Mouse (Mus musculus) NIH3T3 (cell line): Measurements from ENCODE around the gene Gpc5.
A peak's percentile ranks its signal among the peaks of the same experiment; 100 is the strongest.
"Not testable (repeated sequence)": the region's sequence is repeated elsewhere in the genome, so short reads cannot be mapped to it uniquely, and the experiment has no call there.

Experiments
- DNase-seq: peaks from one replicate; pipeline ENCODE4 v3.0.0-alpha.2; 2012; ENCODE audit warnings: low read depth

The Gpc5 gene

GRCm38 (mm10) chr14:115092081-115092480 is at the start of gene Gpc5:
Gpc5 (plus strand) TSS chr14:115092215.
- no peak for DNase-seq

DNA sequence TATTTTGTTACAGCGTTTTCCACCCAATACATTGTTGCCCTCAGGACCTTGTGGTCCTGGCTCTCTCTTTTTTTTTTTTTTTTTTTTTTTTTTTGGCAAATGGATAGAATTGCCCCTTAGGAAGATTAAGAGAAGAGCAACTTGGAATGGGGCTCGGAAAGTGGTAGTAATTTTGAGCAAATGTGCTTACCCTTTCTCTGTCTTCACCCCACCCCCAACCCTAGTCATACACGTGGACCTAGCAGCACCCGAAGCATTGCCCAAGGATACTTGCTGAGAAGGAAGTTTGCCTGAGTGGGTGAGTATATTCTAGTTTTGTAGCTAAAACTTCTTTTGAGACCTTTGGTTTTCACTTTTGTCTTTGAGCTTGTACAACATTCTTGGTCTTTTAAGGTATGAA is 49.4 kb upstream of the Gpc5 start:
- DNase-seq = peak; percentile 36

DNA sequence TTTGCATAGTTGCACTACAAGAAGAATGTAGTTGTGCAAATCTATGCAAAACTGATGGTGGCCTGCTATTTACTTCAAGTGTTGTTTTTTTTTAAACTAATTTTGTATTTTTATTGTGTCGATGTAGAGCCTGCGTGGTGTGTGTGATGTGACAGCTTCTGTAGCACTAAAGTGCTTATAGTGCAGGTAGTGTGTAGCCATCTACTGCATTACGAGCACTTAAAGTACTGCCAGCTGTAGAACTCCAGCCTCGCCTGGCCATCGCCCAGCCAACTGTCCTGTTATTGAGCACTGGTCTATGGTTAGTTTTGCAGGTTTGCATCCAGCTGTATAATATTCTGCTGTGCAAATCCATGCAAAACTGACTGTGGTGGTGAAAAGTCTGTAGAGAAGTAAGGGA is 48.0 kb upstream of the Gpc5 start:
- no peak for DNase-seq

DNA sequence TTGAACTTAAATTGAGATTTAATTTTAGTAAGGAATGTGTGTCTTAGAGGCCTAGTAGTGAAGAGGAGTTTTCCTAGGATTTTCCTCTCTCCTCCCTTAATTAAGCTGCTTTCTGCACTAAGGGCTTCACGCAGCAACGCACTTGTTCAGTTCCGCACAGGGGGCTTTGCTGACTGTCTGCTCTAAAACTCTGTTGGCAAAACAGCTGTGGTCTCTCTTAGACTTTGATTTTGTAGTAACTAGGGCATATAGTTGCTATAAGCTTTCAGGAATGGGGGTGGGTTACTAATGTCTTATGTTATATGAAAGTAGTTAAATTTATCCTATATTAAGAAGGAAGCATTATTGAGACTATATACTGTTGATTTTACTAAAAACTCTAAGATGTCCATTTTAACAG is 46.3 kb upstream of the Gpc5 start:
- no peak for DNase-seq

- no peak for DNase-seq
Measured at GRCm38 (mm10) chr14:115047316-115047715, 44.7 kb upstream of the Gpc5 start.

GRCm38 (mm10) chr14:115047990-115048862 is 43.8 kb upstream of the Gpc5 start:
- DNase-seq = no peak

DNA sequence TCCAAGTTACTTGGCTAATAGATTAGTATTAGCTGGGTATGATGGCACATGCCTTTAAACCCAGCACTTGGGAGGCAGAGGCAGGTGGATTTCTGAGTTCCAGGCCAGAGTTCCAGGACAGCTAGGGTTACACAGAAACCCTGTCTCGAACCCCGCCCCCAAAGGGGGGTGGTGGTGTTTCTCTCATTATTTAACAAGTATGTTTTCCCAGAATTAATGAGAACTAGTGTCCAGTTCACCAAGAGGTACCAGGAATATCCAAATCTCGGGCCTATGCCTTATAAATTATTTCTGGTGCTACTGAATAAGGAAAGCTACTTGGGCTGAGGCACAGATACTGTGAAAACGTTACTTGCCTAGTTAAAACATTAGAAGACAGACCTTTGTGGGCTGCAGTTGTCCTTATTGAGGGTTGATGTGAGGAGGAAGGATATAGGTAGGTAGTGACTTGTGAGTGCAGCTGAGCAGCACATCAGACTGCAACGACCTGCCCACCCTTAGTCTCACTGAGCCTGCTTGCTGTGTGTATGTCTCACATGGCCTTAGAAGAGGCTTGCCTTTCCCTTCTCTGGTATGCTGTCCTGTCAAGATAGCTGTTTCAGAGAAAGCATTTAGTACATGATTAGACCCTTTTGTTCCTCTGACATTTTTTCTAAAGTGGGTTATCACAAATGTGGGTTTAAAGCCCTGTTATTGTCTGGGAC is 43.0 kb upstream of the Gpc5 start:
- DNase-seq = no peak

- DNase-seq = no peak
Measured at GRCm38 (mm10) chr14:115049831-115050230, 42.2 kb upstream of the Gpc5 start.

DNA sequence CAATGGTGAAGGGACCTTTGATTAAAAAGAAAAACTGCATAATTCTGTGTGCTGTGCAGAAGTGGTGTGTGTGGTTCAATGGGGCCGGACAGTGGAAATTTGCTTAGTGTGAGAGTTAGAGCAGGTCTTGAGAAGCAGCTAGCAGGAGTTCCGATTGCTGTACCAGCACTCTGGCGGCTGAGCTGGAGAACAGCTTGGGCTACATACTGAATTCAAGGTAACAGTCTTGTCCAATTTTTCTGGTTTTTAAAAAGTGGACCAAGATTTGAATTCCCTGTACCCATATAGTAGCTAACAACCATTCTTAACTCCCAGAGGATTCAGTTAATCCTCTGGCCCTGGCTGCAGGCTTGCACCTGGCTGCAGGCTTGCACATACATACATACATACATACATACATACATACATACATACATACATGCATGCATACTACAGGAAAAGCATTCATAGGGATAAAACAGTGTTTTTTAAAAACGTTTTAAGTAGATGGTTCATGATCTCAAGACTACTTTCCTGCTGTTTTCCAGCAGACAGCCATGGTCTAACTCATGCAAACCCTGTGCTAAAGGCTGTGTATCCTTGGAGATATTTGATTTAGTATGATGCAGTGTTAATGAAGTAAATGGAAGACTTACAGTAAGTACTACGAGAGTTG is 40.8 kb upstream of the Gpc5 start:
- no peak for DNase-seq

DNA sequence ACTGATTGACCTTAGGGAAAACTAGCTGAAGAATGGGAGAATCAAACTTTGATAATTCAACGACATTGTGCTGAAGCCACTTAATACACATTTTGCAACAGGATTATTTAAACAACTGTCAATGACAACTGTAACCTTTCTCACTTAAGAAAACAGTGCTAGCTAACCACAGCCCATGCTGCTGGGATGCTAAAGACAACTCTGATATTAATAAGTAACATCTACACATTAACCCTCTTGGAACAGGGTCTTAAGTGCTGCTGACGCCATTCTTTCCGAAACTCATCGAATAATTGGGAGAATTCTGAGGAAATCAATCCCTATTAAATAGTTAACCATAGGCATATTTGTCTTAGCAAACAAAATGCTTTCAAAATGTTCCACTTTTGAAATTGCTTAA is 39.6 kb upstream of the Gpc5 start:
- DNase-seq = no peak

GRCm38 (mm10) chr14:115054252-115054651 is 37.8 kb upstream of the Gpc5 start:
- DNase-seq = no peak

GRCm38 (mm10) chr14:115057524-115057923 is 34.5 kb upstream of the Gpc5 start:
- DNase-seq = no peak

GRCm38 (mm10) chr14:115066164-115066563 is 25.9 kb upstream of the Gpc5 start:
- not testable (repeated sequence) for DNase-seq

- peak; percentile 47 for DNase-seq
Measured at GRCm38 (mm10) chr14:115070534-115070933, 21.5 kb upstream of the Gpc5 start.

- no peak for DNase-seq
Measured at GRCm38 (mm10) chr14:115077340-115077739, 14.7 kb upstream of the Gpc5 start.

GRCm38 (mm10) chr14:115078064-115078463 is 14.0 kb upstream of the Gpc5 start:
- no peak for DNase-seq

DNA sequence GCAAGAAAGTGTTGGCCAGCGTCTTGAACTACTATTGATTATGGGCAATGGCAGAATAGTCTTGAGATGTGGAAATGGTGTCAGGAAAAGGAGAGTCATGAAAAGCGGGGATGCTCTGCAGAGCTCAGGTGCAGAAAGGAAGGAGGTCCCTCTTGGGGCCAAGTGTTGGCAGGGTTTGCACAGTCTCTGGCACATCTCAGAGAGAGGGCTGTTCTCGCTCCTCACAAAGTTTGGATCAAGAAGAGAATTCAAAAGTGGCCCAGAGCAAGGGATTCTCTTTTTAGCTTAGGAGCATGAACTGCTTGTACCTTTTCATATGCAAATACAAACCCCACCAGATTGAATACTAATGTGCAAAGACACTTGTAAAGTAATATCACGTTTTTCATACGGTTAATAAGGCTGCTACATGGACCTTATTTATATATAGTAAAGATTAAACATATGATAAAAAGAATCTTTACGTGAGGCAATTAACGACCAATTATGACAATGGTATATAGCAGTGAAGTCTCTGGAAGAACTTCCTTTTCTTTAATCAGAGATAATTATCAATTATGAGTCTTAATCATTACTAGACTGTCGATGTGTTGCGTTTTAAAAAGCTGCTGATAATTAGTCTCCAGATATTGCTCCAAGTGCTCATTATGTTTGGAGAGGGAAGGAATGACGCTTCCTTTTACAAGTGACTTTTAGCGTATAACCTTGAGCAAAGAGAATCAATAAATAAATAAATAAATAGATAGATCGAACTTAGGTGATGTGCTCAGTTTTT is 10.1 kb upstream of the Gpc5 start:
- no peak for DNase-seq

- DNase-seq = no peak
Measured at GRCm38 (mm10) chr14:115090516-115090915, 1.5 kb upstream of the Gpc5 start.

DNA sequence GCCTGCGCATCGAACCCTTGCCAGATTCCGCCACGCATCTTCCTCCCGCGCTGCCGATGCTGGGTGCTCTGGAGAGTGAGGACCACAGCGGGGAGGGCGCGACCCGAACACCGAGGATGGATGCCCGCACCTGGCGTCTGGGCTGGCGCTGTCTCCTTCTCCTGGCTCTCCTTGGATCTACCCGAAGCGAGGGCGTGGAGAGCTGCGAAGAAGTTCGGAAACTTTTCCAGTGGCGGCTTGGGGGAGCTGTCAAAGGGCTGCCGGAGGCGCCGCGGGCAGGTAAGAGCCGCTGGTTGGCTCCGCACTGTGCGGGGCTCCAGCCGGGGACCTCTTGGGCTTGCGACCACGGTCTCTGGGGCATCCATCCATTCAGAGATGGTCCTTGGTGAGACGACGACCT is 495 bp downstream of the Gpc5 start:
- DNase-seq = no peak

DNA sequence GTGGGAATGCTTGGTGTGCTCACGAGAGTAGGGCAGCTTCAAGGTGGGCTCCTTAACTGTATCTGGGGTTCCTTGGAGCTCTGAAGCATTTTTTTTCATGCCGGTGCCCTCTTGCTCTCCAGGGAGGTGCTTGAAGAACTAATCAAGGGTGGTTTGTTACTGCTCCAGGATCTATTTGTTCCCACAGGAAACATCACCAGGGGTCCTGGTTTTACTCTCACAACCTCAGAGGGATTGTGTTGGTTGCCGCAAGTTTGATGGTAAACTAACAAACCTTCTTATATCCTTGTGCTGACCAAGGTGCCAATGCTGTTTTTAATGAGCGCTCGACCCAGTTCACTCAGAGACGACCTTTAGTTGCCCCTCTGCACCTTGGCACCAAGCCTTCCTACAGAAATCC is 937 bp downstream of the Gpc5 start:
- no peak for DNase-seq

DNA sequence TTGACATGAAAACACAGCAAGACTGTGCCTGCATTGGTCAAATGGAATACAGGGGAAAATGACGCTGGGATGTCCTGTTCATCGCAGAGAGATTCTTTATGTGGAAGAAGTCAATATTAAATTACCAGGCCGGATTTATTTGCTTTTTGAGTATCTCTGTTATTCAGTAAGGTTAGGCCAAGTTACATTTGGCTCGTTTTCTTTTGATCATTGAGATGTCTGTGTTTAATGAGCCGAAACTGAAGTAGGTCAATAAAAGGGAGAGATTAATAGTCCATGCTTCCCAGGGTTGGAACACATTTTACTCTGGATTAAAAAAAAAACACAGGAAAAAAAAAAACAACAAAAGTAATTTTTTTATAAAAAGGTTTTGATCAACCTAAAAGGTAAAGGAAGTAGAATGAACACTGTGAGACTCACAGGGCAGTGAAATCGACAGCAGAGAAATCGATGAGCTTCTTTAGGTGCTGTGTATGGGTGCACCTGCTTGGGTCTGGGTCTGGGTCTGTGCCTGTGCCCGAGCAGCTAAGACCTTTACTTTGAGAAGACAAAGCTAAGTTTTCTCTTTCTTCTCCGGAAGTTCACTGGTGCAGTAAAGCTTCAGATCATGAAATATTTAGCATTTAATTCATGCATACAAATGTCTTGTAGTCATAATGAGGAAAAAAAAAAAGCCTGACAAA is 8.7 kb downstream of the Gpc5 start:
- no peak for DNase-seq

DNA sequence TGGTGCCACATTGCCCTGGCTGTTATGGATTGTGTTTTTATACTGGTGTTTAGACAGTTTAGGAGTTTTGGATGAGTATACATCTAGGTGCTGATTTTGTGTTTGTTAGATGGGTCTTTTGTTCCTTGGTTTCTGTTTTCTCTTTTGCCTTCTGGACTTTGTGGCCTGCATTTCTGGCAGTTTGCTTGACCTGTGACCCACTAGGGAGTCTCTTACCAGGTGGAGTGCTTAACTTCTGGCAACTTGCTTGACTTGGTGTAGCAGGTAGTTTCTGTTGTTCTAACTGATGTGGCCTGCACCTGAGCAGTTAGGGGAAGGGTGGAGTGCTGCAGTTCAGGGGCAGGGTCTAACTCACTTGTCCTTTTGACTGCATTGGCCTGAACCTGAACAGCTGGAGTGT is 14.3 kb downstream of the Gpc5 start:
- no peak for DNase-seq
